Mouse (Mus musculus): ENCODE results near the gene Fosl2. TPM values are rescaled to one million over a fixed set of nuclear protein-coding genes. Genes with fewer than 3 reads are reported as not detected.
"Not testable (repeated sequence)": the region's sequence is repeated elsewhere in the genome, so short reads cannot be mapped to it uniquely, and the experiment has no call there.

The Fosl2 gene
- polyA plus RNA-seq, 2 experiments from 2014 or later = 0.66 to 1.2 TPM

- no peak for ATAC-seq
Measured at GRCm38 (mm10) chr5:32134051-32134732, 1.4 kb upstream of the Fosl2 start.

GRCm38 (mm10) chr5:32134903-32135335 lies 682 bp upstream of the Fosl2 start:
- peak; percentile 11 for ATAC-seq

GRCm38 (mm10) chr5:32136301-32136863 lies 781 bp downstream of the Fosl2 start:
- ATAC-seq = peak; percentile 7

- no peak for ATAC-seq
Measured at GRCm38 (mm10) chr5:32137106-32137522, 1.5 kb downstream of the Fosl2 start.

GRCm38 (mm10) chr5:32138446-32139195 lies 3.0 kb downstream of the Fosl2 start:
- no peak for ATAC-seq

- no peak for ATAC-seq
Measured at GRCm38 (mm10) chr5:32139516-32140037, 4.0 kb downstream of the Fosl2 start.

- no peak for ATAC-seq
Measured at GRCm38 (mm10) chr5:32141899-32142298, 6.3 kb downstream of the Fosl2 start.

GRCm38 (mm10) chr5:32143433-32143970 lies 7.9 kb downstream of the Fosl2 start:
- no peak for ATAC-seq

GRCm38 (mm10) chr5:32146281-32146680 lies 10.7 kb downstream of the Fosl2 start:
- ATAC-seq = no peak

GRCm38 (mm10) chr5:32148593-32148992 lies 13.0 kb downstream of the Fosl2 start:
- ATAC-seq = no peak

GRCm38 (mm10) chr5:32151244-32151643 lies 15.6 kb downstream of the Fosl2 start:
- no peak for ATAC-seq

GRCm38 (mm10) chr5:32152725-32153417 lies 17.3 kb downstream of the Fosl2 start:
- ATAC-seq = no peak

- no peak for ATAC-seq
Measured at GRCm38 (mm10) chr5:32153418-32153740, 17.8 kb downstream of the Fosl2 start.

- ATAC-seq = no peak
Measured at GRCm38 (mm10) chr5:32153791-32154490, 18.3 kb downstream of the Fosl2 start.

- no peak for ATAC-seq
Measured at GRCm38 (mm10) chr5:32154931-32155688, 19.5 kb downstream of the Fosl2 start.

GRCm38 (mm10) chr5:32155927-32156326 lies 20.3 kb downstream of the Fosl2 start:
- no peak for ATAC-seq

GRCm38 (mm10) chr5:32163478-32164043 lies 28.0 kb downstream of the Fosl2 start:
- ATAC-seq = no peak

- ATAC-seq = no peak
Measured at GRCm38 (mm10) chr5:32172188-32172587, 36.6 kb downstream of the Fosl2 start.

- ATAC-seq = no peak
Measured at GRCm38 (mm10) chr5:32176800-32177199, 41.2 kb downstream of the Fosl2 start.

- no peak for ATAC-seq
Measured at GRCm38 (mm10) chr5:32177737-32178136, 42.1 kb downstream of the Fosl2 start.

GRCm38 (mm10) chr5:32178720-32179119 lies 43.1 kb downstream of the Fosl2 start:
- not testable (repeated sequence) for ATAC-seq

Data from activated CD4-positive, CD25-positive, alpha-beta regulatory T cell, adult 4 months (primary cell).